Mouse (Mus musculus): ENCODE results near the gene Gm42906.

Gene Gm42906

GRCm38 (mm10) chr5:151232576-151233299 lies 195.2 kb downstream of the Gm42906 start:
- in situ Hi-C loops (cut with MboI), result no loop called here

DNA sequence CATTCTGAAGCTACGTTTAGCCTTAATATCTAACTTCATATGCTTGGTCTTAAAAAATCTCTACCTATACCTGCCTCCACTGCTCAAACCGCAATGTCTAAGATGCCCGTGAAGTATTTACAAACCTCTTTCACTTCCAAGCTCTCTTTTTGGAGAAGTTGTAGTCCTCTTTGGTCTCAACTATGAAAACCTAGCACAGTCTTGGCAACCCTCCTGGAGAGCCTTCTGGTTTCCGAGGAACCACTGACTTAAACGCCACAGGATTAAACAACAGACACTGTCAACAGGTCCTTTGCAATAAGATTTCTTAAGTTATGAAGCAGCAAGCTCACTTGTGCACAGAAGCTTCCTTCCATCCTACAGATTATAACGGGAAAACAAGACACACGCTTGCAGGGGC lies 196.1 kb downstream of the Gm42906 start:
- in situ Hi-C loops (cut with MboI), result no loop called here

- in situ Hi-C loops (cut with MboI), result no loop called here
Measured at GRCm38 (mm10) chr5:151231411-151231810, 196.6 kb downstream of the Gm42906 start.

- in situ Hi-C loops (cut with MboI), result no loop called here
Measured at GRCm38 (mm10) chr5:151230427-151230826, 197.5 kb downstream of the Gm42906 start.

- in situ Hi-C loops (cut with MboI), result no loop called here
Measured at GRCm38 (mm10) chr5:151228367-151229005, 199.5 kb downstream of the Gm42906 start.

DNA sequence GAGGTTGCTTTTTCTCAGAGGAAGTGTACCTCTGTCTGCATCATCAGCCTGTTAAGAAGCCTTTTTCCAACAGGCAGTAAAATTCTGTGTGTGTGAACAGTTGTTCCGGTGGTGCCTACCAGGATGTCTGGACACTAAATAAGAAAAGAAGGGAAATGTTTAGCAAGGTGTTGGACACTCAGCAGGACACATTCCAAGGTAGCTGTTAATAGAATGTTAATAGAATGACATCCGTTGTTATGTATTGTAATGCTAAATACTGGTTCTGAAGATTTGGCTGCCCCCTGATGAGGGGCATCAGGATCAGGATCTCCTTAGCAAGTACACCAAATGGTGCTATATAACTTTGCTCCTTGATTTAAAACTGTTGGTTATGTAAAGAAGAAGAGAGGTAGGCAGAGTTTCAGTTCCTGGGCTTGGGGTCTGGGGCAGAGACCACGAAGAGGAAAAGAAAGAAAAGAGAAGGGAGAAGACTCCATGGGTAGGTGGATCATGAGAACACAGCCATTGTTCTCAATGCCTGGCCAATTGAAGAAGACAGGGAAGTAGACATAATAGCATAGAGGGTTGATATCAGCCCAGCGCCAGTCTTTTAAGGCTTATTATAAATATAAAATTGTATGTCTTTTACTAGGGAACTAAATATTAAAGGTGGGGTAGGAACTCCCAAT lies 204.1 kb downstream of the Gm42906 start:
- in situ Hi-C loops (cut with MboI), result no loop called here

DNA sequence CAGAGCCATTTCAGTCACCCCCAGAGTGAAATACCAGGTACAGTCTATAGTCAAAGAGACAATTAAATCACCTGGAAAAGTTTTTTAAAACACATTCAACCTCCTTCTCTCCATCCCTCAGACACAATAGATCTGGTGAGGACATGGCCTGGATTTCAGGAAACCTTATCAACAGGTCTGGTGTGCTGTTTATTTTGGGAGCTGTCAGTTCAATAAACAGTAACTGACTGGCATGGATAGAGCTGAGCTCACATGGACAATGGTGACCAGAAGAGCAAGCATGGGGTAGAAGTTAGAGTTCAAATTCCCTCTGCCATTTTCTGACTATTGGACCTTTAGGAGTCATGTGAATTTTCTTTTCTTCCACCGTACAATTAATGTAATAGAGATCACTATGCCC lies 205.2 kb downstream of the Gm42906 start:
- in situ Hi-C loops (cut with MboI), result no loop called here

- in situ Hi-C loops (cut with MboI), result no loop called here
Measured at GRCm38 (mm10) chr5:151218689-151219115, 209.3 kb downstream of the Gm42906 start.

- in situ Hi-C loops (cut with MboI), result no loop called here
Measured at GRCm38 (mm10) chr5:151213097-151213496, 214.9 kb downstream of the Gm42906 start.

DNA sequence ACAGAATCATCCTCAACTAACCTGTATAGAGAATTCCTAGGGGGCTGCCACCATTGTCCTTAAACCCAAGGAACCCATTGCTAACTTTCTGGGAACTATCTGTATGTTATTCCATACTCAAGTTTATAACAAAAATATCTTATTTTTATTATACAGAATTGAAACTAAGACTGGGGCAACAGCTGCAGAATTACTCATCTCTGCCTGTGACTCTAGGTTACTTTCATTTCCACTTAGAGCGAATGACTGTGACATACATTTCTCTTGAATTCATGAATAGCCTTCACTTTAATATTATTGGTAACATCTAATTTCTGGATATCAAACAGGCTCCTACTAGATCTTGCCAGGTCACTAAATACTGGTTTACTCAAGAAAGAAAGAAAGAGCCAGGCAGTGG lies 217.1 kb downstream of the Gm42906 start:
- in situ Hi-C loops (cut with MboI), result no loop called here

DNA sequence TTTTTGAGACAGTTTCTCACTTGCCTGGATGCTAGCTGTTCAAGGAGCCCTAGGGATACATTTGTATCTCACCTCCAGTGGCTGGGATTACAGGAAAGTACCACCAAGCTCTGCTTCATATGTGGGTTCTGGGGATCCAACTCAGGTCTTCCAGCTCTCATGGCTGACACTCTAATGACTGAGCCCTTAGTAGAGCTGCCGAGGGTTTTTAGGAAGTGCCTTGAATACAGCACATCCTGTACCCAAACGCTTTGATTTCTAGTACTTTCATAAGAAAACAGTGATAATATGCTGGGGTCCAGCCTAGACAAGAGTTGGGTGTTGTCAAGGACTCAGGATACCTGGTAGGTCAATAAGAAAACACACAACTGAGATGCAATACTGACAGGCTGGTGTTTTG lies 217.9 kb downstream of the Gm42906 start:
- in situ Hi-C loops (cut with MboI), result no loop called here

- in situ Hi-C loops (cut with MboI), result no loop called here
Measured at GRCm38 (mm10) chr5:151205017-151205416, 222.9 kb downstream of the Gm42906 start.

- in situ Hi-C loops (cut with MboI), result no loop called here
Measured at GRCm38 (mm10) chr5:151202925-151203324, 225.0 kb downstream of the Gm42906 start.

DNA sequence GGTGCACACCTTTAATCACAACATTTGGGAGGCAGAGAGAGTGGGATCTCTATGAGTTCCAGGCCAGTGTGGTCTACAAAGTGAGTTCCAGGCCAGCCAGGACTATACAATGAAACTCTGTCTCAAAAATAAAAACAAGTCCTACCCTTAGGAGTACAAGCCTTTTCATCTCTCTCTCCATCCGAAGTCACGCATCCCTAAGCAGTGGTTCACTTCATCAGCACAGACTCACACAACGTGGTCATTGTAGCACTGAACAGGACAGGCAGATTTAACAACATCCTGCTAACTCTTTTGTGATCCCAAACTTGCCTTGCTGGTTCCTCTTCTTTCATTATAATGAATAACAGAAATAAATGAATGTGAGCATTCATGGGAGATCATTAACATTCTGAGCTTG lies 226.7 kb downstream of the Gm42906 start:
- in situ Hi-C loops (cut with MboI), result no loop called here

DNA sequence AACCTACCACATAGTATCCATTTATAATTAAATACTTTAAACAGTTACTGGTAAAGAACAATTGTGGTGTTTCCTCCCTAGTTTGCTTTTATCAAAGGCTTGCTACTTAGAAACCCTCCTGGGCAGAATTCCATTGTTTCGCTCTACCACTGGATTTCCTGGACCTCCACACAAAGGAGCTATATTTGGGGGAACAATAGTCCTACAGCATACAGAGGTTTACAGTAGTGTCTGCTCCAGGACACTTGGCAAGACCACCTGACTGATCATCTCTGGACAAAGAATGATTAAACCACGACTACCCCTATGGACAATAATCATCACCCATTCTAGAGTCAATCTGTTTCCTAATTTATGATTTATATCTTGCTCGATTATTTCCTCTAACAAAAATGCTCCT lies 228.7 kb downstream of the Gm42906 start:
- in situ Hi-C loops (cut with MboI), result no loop called here

GRCm38 (mm10) chr5:151196603-151197272 lies 231.2 kb downstream of the Gm42906 start:
- in situ Hi-C loops (cut with MboI), result no loop called here

DNA sequence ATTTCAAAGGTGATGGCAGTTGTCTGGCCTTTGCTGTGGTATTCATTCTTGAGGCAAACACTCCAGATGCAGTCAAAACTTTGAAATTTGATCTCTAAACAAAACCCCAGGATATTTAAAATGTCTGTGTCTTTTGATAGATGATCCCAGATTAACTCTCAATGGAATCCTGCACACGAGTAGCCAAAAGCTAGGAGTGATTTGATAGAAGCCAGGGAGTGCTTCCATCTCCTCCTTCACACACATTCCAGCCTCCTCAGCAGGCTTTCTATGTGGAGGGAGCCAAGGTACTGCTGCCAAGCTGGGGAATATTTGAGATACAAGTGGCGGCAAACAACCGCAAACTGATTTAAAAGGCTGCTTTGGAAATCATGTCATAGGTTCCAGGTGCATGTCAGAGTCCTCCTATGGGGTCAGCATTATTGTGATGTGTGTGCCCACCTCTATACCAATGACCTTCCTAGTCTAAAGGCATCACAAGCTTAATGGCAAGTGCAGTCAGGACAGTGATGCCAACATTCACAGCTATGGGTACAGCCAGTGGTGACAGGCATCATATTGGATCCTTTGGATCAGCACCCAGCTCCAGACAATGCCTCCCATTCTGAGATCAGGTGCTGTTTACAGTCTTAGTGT lies 234.0 kb downstream of the Gm42906 start:
- in situ Hi-C loops (cut with MboI), result no loop called here

DNA sequence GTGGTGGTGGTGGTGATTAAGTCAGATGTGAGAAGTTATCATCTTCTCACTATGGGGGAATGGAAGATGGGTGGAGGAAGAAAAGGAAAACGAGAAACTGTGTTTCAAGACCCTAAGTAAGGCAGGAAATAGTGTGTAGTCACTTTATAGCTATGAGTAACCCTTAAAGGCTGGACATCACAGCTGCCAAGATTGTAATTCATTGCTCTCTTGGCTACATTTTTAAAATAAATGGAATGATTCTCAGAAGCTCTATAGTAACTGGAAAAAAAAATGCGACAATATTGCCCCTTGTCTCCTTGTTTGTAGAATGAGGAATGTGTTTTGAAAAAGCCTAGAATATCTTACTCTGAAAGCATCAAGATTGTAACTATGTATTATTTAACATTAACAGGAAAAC lies 235.7 kb downstream of the Gm42906 start:
- in situ Hi-C loops (cut with MboI), result no loop called here

- in situ Hi-C loops (cut with MboI), result no loop called here
Measured at GRCm38 (mm10) chr5:151190764-151191163, 237.2 kb downstream of the Gm42906 start.

DNA sequence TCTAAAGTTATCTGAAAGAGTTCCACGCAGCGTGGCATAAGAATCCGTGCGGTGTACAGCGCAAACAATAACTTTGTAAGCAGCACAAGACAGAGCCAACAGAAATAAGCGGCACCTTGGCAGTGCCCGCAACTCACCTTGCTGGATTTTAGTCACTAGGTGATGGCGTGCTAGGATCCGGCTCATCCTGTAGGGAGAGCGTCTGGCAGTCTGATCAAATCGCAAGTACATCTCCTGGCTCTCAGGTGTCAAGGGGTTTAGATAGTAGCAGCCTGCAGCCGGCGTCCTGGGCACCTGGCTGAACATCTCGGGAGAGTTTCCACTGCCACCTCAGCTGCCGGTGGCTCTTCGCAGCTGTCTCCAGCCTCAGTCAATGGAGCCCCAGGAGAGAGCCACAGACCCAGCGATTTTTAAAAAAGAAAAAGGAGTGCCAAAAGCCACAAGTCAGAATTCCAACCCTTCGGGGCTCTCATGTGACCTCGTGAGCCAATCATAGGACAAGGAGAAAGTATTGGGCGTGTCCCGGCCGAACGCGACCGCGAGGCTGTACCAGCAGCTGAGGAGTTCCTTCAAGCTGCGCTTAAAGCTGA lies 238.1 kb downstream of the Gm42906 start:
- in situ Hi-C loops (cut with MboI), result no loop called here

DNA sequence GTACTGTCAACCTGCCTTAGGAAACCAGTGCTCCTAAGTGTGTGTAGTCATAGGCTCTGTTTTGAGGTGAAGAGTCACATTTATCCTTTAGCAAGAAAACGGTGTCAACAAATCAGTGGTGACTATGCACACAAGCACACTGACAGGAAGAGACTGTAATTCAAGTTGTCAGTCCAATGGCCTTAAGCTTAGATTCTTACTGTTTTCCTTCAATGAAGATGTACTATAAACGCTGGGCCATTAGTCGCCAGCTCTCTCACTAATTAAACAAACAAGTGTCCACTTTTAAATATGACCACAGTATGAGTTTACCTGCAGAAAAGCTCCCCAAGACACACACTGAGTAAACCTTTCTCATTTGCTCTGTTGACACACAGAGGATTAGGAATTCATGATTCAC lies 238.6 kb downstream of the Gm42906 start:
- in situ Hi-C loops (cut with MboI), result no loop called here

GRCm38 (mm10) chr5:151188659-151189058 lies 239.3 kb downstream of the Gm42906 start:
- in situ Hi-C loops (cut with MboI), result no loop called here

Data from mature B cell (primary cell).